Mouse (Mus musculus) heart, postnatal 10 days (tissue): ENCODE measurements at regions not wholly inside any gene's neighbourhood (a gene's known extent, or its start where the extent isn't known, plus 50 kb on each side); places are given as distances from the start of the nearest gene placed in this dataset.

Experiments used
- DNase-seq, 2 experiments: peaks; one replicate each; pipeline ENCODE4 v3.0.0; 2021
- intact Hi-C: fragments of 180-260 bp; cut with DNase I; formaldehyde crosslinking; loops from one replicate; pipeline ENCODE4 v1.15.1; 2025

- DNase-seq = no peak
- intact Hi-C loops = no loop called here
These were observed 401.6 kb upstream of the Nmur2 start for GRCm38 (mm10) chr11:56442381-56442780.

- intact Hi-C loops = no loop called here
- DNase-seq = peak in 1 of 2 experiments; percentile 2
These were observed 400.3 kb upstream of the Nmur2 start for GRCm38 (mm10) chr11:56441071-56441470.

GRCm38 (mm10) chr11:56431089-56431488 lies 390.3 kb upstream of the Nmur2 start:
- intact Hi-C loops = no loop called here

GRCm38 (mm10) chr11:56384761-56385160 lies 344.0 kb upstream of the Nmur2 start:
- intact Hi-C loops = no loop called here
- DNase-seq = no peak

More at GRCm38 (mm10) chr11:56431089-56431488, 390.3 kb upstream of the Nmur2 start:
- peak in 1 of 2 experiments; percentile 1 for DNase-seq

- no peak for DNase-seq
- intact Hi-C loops = no loop called here
These were observed 336.7 kb upstream of the Nmur2 start for GRCm38 (mm10) chr11:56377535-56377934.

GRCm38 (mm10) chr11:56374329-56374728 lies 333.5 kb upstream of the Nmur2 start:
- intact Hi-C loops = no loop called here

GRCm38 (mm10) chr11:56373624-56374023 lies 332.8 kb upstream of the Nmur2 start:
- intact Hi-C loops = no loop called here
- no peak for DNase-seq

More at GRCm38 (mm10) chr11:56374329-56374728, 333.5 kb upstream of the Nmur2 start:
- DNase-seq = no peak

GRCm38 (mm10) chr11:56357690-56358089 lies 316.9 kb upstream of the Nmur2 start:
- DNase-seq = no peak
- intact Hi-C loops = no loop called here

- intact Hi-C loops = no loop called here
- peak; percentile 6 for DNase-seq
These were observed 311.1 kb upstream of the Nmur2 start for GRCm38 (mm10) chr11:56351798-56352366.

GRCm38 (mm10) chr11:56351231-56351630 lies 310.4 kb upstream of the Nmur2 start:
- DNase-seq = no peak
- intact Hi-C loops = no loop called here

GRCm38 (mm10) chr11:56349766-56350165 lies 309.0 kb upstream of the Nmur2 start:
- intact Hi-C loops = no loop called here
- DNase-seq = no peak

- intact Hi-C loops = no loop called here
- no peak for DNase-seq
These were observed 307.6 kb upstream of the Nmur2 start for GRCm38 (mm10) chr11:56348408-56348807.

GRCm38 (mm10) chr11:56343083-56343482 lies 302.3 kb upstream of the Nmur2 start:
- intact Hi-C loops = no loop called here
- DNase-seq = no peak

GRCm38 (mm10) chr11:56341731-56342130 lies 300.9 kb upstream of the Nmur2 start:
- DNase-seq = no peak
- intact Hi-C loops = no loop called here

- intact Hi-C loops = no loop called here
- DNase-seq = no peak
These were observed 300.2 kb upstream of the Nmur2 start for GRCm38 (mm10) chr11:56341040-56341439.

GRCm38 (mm10) chr11:56338511-56338910 lies 297.7 kb upstream of the Nmur2 start:
- intact Hi-C loops = no loop called here
- DNase-seq = no peak

- intact Hi-C loops = no loop called here
- DNase-seq = no peak
These were observed 295.1 kb upstream of the Nmur2 start for GRCm38 (mm10) chr11:56335937-56336336.

GRCm38 (mm10) chr11:56320293-56320692 lies 279.5 kb upstream of the Nmur2 start:
- DNase-seq = no peak
- intact Hi-C loops = no loop called here

- intact Hi-C loops = no loop called here
- DNase-seq = peak; percentile 4 to 5
These were observed 274.6 kb upstream of the Nmur2 start for GRCm38 (mm10) chr11:56315221-56315987.

GRCm38 (mm10) chr11:56309549-56309948 lies 268.7 kb upstream of the Nmur2 start:
- DNase-seq = no peak
- intact Hi-C loops = no loop called here

GRCm38 (mm10) chr11:56308383-56309105 lies 267.7 kb upstream of the Nmur2 start:
- intact Hi-C loops = no loop called here
- no peak for DNase-seq

GRCm38 (mm10) chr11:56307051-56307450 lies 266.2 kb upstream of the Nmur2 start:
- peak in 1 of 2 experiments; percentile 4 for DNase-seq
- intact Hi-C loops = no loop called here
